Mouse (Mus musculus): ENCODE data around the gene Prkab2. TPM values are rescaled to one million over a fixed set of nuclear protein-coding genes. Genes with fewer than 3 reads are reported as not detected.

Prkab2 gene
- total RNA-seq (2012; rRNA removed) (0.46 and 0.68 TPM in 2 replicates), total RNA-seq (2014; rRNA removed) (1.2 and 1.4 TPM in 2 replicates), polyA plus RNA-seq (2012; ENCODE audit: insufficient read length, low read depth) (1.4 and 1.5 TPM in 2 replicates)

- DNase-seq (ENCODE audit: extremely low read depth) = peak; percentile 94
- dilution Hi-C loops (cut with MboI; ENCODE audit: extremely low pct_ligation_motif_present, extremely low pct_unique_long_range_greater_than_20kb, low sequenced_read_pairs) = no loop called here
- in situ Hi-C loops (cut with MboI; ENCODE audit: low pct_ligation_motif_present, low pct_unique_long_range_greater_than_20kb, low sequenced_read_pairs) = no loop called here
- Histone ChIP-seq H3K79me2 (replicated peaks; ENCODE audit: control insufficient read depth, extremely low read depth, insufficient read depth, poor library complexity, severe bottlenecking) (no peaks in the 10 kb centered on the region), H3K4me2 (ENCODE audit: insufficient read depth, low read depth, poor library complexity, severe bottlenecking) (peak within 1 kb of the TSS; percentile 98), H3K4me3 (replicated peaks in 1 of 3; ENCODE audit: low read depth in 2 of 3, low read length in 2 of 3, poor library complexity in 1 of 3) (peak within 1 kb of the TSS; percentile 71 to 78 (median 75)), H3K4me1 (ENCODE audit: control insufficient read depth in 1 of 2, insufficient read depth in 2 of 2) (peaks cover 5 to 37% of the 10 kb centered on the region in 2 experiments), H3K27ac (ENCODE audit: insufficient read depth, low read depth) (no peak within 1 kb of the TSS), H3K27me3 (replicated peaks) (peaks cover 7% of the 10 kb centered on the region), H3K9me3 (replicated peaks; ENCODE audit: low read length) (peaks cover 7% of the 10 kb centered on the region), H3K36me3 (replicated peaks in 1 of 2; ENCODE audit: control insufficient read depth in 1 of 2, insufficient read depth in 1 of 2, low read length in 1 of 2) (peaks cover 0 to 7% of the 10 kb centered on the region in 2 experiments), H3K9ac (ENCODE audit: insufficient read depth, low read depth) (peak within 1 kb of the TSS; percentile 41)
- TF ChIP-seq JUND (conservative IDR thresholded peaks at IDR 0.05; ENCODE audit: low read depth, low read length) (no peak), POLR2A (IDR thresholded peaks at IDR 0.05; ENCODE audit: low read depth, low read length) (peak; percentile 81), MEF2A (IDR thresholded peaks at IDR 0.05; ENCODE audit: borderline replicate concordance, low read depth, low read length) (0 out of 2 replicates have a peak, but pooled peaks have one; percentile 45), ZC3H11A (IDR thresholded peaks at IDR 0.05; ENCODE audit: low read depth, low read length) (no peak), MXI1 (IDR thresholded peaks at IDR 0.05; ENCODE audit: low read depth, low read length) (peak; percentile 93), ELF1 (IDR thresholded peaks at IDR 0.05; ENCODE audit: low read depth, low read length) (peak; percentile 72), MAZ (IDR thresholded peaks at IDR 0.05; ENCODE audit: low read depth, low read length) (peak; percentile 54; the same call in 1 of the 2 replicates), RCOR1 (conservative IDR thresholded peaks at IDR 0.05; ENCODE audit: low read depth, low read length) (no peak), JUN (IDR thresholded peaks at IDR 0.05; ENCODE audit: insufficient read depth, low read depth, low read length) (no peak), HCFC1 (IDR thresholded peaks at IDR 0.05; ENCODE audit: low read depth, low read length) (peak; percentile 77), SIN3A (IDR thresholded peaks at IDR 0.05; ENCODE audit: low read length) (peak; percentile 95), MYC (IDR thresholded peaks at IDR 0.05; ENCODE audit: low read depth, low read length) (peak; percentile 56; the same call in 1 of the 2 replicates), NRF1 (IDR thresholded peaks at IDR 0.05; ENCODE audit: low read depth, low read length) (peak; percentile 85), ZMIZ1 (IDR thresholded peaks at IDR 0.05; ENCODE audit: low read depth, low read length) (no peak), TCF12 (IDR thresholded peaks at IDR 0.05; ENCODE audit: low read depth, low read length) (peak; percentile 44; the same call in 1 of the 2 replicates), NELFE (IDR thresholded peaks at IDR 0.05; ENCODE audit: low read depth, low read length) (peak; percentile 60; the same call in 1 of the 2 replicates)
These were observed at the start of gene Prkab2 for GRCm38 (mm10) chr3:97657655-97658411. Gene Prkab2 (plus strand): TSS chr3:97658193.

DNA sequence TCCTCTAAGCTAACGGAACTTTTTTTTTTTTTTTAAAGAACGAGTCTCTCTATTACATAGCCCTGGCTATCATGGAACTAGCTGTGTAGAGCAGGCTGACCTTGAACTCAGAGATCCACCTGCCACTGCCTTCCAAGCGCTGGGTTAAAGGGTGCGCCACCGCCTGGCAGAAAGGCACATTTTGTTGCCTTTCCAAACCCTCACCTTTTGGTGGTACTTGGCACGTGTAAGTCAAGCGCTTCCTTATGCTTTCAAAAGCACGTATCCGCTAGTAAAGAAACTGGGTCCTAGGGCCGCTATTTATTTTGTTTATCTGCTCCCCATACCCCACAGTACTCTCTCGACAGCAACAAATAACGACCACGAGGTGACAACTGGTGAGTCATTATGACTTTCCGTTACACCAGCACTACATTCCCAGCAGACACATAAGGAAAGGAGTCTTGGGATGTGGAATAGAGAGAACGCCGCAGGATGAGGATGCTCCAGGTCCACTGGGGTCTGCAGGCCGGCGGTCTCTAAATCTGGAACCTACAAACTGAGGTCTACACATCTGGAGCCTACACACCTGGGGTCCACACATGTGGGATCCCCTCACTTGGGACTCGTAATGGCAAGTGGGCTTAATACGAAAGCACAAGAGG lies 48.7 kb upstream of the Prkab2 start:
- peak overlapping the region; percentile 91 for H3K4me2 ChIP-seq (ENCODE audit: insufficient read depth, low read depth, poor library complexity, severe bottlenecking)
- H3K9me3 ChIP-seq (replicated peaks; ENCODE audit: low read length) = no peaks in the 10 kb centered on the region
- peaks cover 6% of the 10 kb centered on the region for H3K79me2 ChIP-seq (replicated peaks; ENCODE audit: control insufficient read depth, extremely low read depth, insufficient read depth, poor library complexity, severe bottlenecking)
- in situ Hi-C loops (cut with MboI; ENCODE audit: low pct_ligation_motif_present, low pct_unique_long_range_greater_than_20kb, low sequenced_read_pairs) (no loop called here), dilution Hi-C loops (cut with MboI; ENCODE audit: extremely low pct_ligation_motif_present, extremely low pct_unique_long_range_greater_than_20kb, low sequenced_read_pairs) (no loop called here)
- no peaks in the 10 kb centered on the region for H3K27me3 ChIP-seq (replicated peaks)
- peak overlapping the region; percentile 81 to 92 (median 89) for H3K4me3 ChIP-seq (replicated peaks in 1 of 3; ENCODE audit: low read depth in 2 of 3, low read length in 2 of 3, poor library complexity in 1 of 3)
- peak overlapping the region; percentile 60 for H3K27ac ChIP-seq (ENCODE audit: insufficient read depth, low read depth)
- peaks cover 0 to 19% of the 10 kb centered on the region in 2 experiments for H3K36me3 ChIP-seq (replicated peaks in 1 of 2; ENCODE audit: control insufficient read depth in 1 of 2, insufficient read depth in 1 of 2, low read length in 1 of 2)
- peaks cover 17 to 30% of the 10 kb centered on the region in 2 experiments for H3K4me1 ChIP-seq (ENCODE audit: control insufficient read depth in 1 of 2, insufficient read depth in 2 of 2)
- TF ChIP-seq IRF4 (IDR thresholded peaks at IDR 0.05; ENCODE audit: low read depth, low read length) (peak; percentile 3; the same call in 1 of the 2 replicates), SMC3 (IDR thresholded peaks at IDR 0.05; ENCODE audit: low read depth, low read length) (peak; percentile 14; the same call in 1 of the 2 replicates), MYC (IDR thresholded peaks at IDR 0.05; ENCODE audit: low read depth, low read length) (peak; percentile 89), BHLHE40 (IDR thresholded peaks at IDR 0.05; ENCODE audit: low read depth, low read length) (peak; percentile 90), JUN (IDR thresholded peaks at IDR 0.05; ENCODE audit: insufficient read depth, low read depth, low read length) (no peak), SIN3A (IDR thresholded peaks at IDR 0.05; ENCODE audit: low read length) (peak; percentile 35), ELF1 (IDR thresholded peaks at IDR 0.05; ENCODE audit: low read depth, low read length) (0 out of 2 replicates have a peak, but pooled peaks have one; percentile 15), CTCF (conservative IDR thresholded peaks at IDR 0.05 in 1 of 2, IDR thresholded peaks at IDR 0.05 in 1 of 2; ENCODE audit: low read depth in 2 of 2, low read length in 2 of 2) (peak in 1 of 2 experiments; percentile 73; a peak in 2 of 4 replicates), ETS1 (conservative IDR thresholded peaks at IDR 0.05; ENCODE audit: low read depth, low read length) (no peak), UBTF (IDR thresholded peaks at IDR 0.05; ENCODE audit: low read depth, low read length) (no peak), MAX (IDR thresholded peaks at IDR 0.05; ENCODE audit: low read length) (peak; percentile 88), HCFC1 (IDR thresholded peaks at IDR 0.05; ENCODE audit: low read depth, low read length) (no peak), MXI1 (IDR thresholded peaks at IDR 0.05; ENCODE audit: low read depth, low read length) (0 out of 2 replicates have a peak, but pooled peaks have one; percentile 70)
- peak overlapping the region; percentile 80 for H3K9ac ChIP-seq (ENCODE audit: insufficient read depth, low read depth)
- peak; percentile 72 for DNase-seq (ENCODE audit: extremely low read depth)
